Mouse (Mus musculus) layer of hippocampus, adult 2 months (tissue): Measurements from ENCODE around the gene Adcy9. TPM values are rescaled to one million over a fixed set of nuclear protein-coding genes. Genes with fewer than 3 reads are reported as not detected.
"Not testable (repeated sequence)": the region's sequence is repeated elsewhere in the genome, so short reads cannot be mapped to it uniquely, and the experiment has no call there.

Source experiments
- DNase-seq, 2 experiments: peaks; one replicate each; pipeline ENCODE4 v3.0.0; 2022; ENCODE audit warnings: low spot score in 2 of 2
- H3K27ac ChIP-seq: fragments of 200-600 bp; 2 replicates; pipeline ENCODE4 v1.8.1; 2022
- H3K4me3 ChIP-seq: fragments of 200-600 bp; 2 replicates; pipeline ENCODE4 v1.8.1; 2022; ENCODE audit warnings: mild to moderate bottlenecking
- CTCF ChIP-seq: fragments of 200-600 bp; conservative IDR thresholded peaks from 2 replicates; pipeline ENCODE4 v1.8.1; 2022; ENCODE audit warnings: antibody characterized with exemption, mild to moderate bottlenecking, moderate library complexity
- total RNA-seq, 2 experiments: library from RNA; stranded (reverse); gene quantifications; 2 replicates each; pipeline ENCODE4 v1.2.3; 2021

The Adcy9 gene
- total RNA-seq, 2 experiments from 2014 or later: 104 to 109 TPM

- peak in 1 of 2 experiments; percentile 4 for DNase-seq
- TF ChIP-seq CTCF: no peak
- no peak overlapping the region for H3K27ac ChIP-seq
- H3K4me3 ChIP-seq: no peak overlapping the region
Observed at GRCm38 (mm10) chr16:4366671-4367070, 53.6 kb downstream of the Adcy9 start.

GRCm38 (mm10) chr16:4363341-4364116, 56.8 kb downstream of the Adcy9 start:
- TF ChIP-seq CTCF: no peak
- Histone ChIP-seq H3K4me3 (no peak overlapping the region), H3K27ac (peak overlapping the region; percentile 61)
- no peak for DNase-seq

DNA sequence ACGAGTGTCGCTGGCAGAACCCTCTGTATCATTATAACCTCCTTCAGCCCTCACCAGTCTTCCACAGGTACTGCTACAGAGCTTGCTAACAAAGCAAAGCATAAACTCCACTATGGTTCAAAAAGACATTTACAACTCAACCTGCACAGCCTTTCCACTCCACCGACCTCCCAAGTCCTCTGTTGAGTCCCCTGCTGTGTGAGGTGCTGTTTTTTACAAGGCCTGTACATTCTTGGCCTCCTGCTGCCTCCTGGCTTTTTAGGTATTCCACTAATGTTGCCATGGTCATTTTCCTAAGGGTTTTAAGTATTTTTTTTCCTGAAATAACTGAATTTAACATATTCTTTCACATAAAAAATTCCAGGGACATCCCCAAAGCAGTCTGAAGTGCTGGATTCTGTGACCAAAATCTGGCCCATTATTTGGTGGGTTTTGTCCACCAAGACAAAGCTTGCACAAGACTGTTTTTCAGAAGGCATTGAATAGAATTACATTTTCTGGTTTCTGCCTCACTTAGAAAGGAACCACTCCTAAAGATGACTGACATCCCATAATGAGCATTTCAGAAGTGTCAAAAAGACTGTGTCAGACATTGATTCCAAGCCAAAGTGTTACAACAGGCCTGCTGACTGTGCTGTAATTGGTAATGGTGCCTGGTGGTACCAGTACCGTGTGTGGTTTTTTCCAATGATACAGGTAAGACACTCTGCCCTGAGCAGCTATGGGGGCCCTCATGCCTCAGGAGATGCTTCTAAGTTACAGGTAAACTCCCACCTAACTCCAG, 64.8 kb downstream of the Adcy9 start:
- H3K4me3 ChIP-seq: no peak overlapping the region
- no peak for TF ChIP-seq CTCF
- DNase-seq: no peak
- H3K27ac ChIP-seq: peak overlapping the region; percentile 11; the same call in 1 of the 2 replicates

- no peak overlapping the region for H3K4me3 ChIP-seq
- DNase-seq: peak; percentile 62 to 82
- peak overlapping the region; percentile 69 for H3K27ac ChIP-seq
- peak; percentile 25; the same call in 1 of the 2 replicates for TF ChIP-seq CTCF
Observed at GRCm38 (mm10) chr16:4342579-4342978, 77.7 kb downstream of the Adcy9 start.

- no peak for DNase-seq
- no peak for TF ChIP-seq CTCF
- Histone ChIP-seq H3K27ac (peak overlapping the region; percentile 71), H3K4me3 (no peak overlapping the region)
Observed at GRCm38 (mm10) chr16:4341316-4342062, 78.8 kb downstream of the Adcy9 start.

DNA sequence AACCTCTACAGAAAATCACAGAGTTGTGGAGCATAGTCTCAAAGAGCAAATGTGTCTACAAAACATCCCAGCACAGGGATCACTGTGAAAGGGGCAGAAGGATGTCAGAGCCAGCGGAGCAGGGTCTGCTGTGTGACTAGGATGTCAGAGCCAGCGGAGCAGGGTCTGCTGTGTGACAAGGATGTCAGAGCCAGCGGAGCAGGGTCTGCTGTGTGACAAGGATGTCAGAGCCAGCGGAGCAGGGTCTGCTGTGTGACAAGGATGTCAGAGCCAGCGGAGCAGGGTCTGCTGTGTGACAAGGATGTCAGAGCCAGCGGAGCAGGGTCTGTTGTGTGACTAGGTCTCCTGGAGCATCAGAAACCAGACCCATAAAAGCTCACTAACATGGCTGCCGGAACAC, 81.1 kb downstream of the Adcy9 start:
- DNase-seq, H3K4me3 ChIP-seq, H3K27ac ChIP-seq: not testable (repeated sequence)

- H3K27ac ChIP-seq: no peak overlapping the region
- no peak for TF ChIP-seq CTCF
- H3K4me3 ChIP-seq: no peak overlapping the region
- no peak for DNase-seq
Observed at GRCm38 (mm10) chr16:4337269-4337668, 83.0 kb downstream of the Adcy9 start.

- no peak for DNase-seq
- no peak overlapping the region for H3K4me3 ChIP-seq
- TF ChIP-seq CTCF: no peak
- H3K27ac ChIP-seq: no peak overlapping the region
Observed at GRCm38 (mm10) chr16:4333788-4334187, 86.5 kb downstream of the Adcy9 start.

DNA sequence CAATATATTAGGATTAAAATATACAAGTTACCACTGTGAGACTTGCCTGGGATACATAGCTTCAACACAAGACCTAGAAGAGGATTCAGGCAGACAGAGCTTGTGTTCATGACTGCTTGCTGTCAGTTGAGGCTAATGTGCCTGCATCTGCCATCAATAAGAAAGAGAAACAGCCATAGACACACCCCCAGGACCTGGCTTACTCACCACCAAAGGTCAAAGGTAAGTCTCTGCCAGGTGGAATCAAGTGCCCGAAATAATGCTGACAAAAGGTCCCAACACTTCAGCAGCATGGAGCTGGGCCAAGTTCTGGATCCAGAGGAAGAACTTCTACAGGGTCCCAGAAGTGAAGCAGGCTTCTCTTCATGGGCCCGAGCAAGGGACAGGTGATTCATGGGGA, 86.9 kb downstream of the Adcy9 start:
- DNase-seq: no peak
- no peak overlapping the region for H3K27ac ChIP-seq
- H3K4me3 ChIP-seq: no peak overlapping the region
- no peak for TF ChIP-seq CTCF

DNA sequence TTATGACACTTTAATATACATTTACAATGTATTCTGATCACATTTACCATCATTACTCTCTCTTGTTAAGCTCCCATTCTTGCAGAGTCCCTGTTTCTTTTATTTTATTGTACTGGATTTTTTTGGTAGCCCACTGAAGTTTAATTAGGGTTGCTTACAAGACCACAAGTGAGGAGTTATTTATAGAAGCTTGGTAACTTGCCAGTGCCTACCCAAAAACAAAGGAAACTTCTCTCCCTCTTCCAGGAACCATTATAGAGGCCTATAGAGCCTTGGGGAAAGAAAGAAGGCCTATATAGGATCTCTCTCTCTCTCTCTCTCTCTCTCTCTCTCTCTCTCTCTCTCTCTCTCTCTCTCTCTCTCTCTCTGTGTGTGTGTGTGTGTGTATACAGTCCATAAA, 93.2 kb downstream of the Adcy9 start:
- TF ChIP-seq CTCF: no peak
- DNase-seq: no peak
- Histone ChIP-seq H3K4me3 (no peak overlapping the region), H3K27ac (peak overlapping the region; percentile 15; the same call in 1 of the 2 replicates)

DNA sequence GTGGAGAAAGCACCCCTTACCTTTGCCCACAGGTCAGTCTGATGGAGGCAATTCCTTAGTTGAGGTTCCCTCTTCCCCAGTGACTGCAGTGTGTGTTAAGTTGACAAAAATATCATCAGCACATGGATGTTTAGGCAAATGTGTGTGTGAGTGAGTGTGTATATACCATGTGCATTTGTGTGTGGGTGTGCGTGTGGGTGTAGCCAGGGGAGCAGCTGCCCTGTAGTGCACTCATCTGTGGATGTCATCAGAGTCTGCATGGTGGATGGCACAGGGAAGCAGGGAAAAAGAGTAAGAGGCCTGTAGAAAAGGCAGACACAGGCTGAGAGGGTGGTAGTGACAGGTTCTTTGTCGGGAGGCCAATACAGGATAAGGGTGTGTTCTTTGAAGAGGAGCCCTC, 94.5 kb downstream of the Adcy9 start:
- DNase-seq: peak in 1 of 2 experiments; percentile 33
- peak overlapping the region; percentile 15; the same call in 1 of the 2 replicates for H3K27ac ChIP-seq

DNA sequence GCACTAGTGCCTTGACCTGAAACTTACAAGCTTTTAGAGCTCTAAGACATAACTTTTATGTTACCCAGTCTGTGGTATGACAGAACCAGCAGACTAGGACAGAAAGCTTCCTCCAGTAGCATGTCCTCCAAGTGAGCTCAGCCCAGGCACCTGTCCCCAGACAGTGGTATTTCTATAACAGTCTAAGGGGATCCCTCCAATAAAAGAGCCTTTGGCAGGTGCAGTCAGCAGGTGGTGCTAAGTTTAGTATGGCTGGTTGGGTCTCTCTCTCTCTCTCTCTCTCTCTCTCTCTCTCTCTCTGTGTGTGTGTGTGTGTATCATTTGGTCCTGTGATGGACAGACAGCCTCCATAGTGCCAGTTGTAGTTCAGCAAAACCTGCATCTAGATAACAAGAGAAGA, 95.3 kb downstream of the Adcy9 start:
- Histone ChIP-seq H3K27ac (no peak overlapping the region), H3K4me3 (no peak overlapping the region)
- no peak for DNase-seq
- TF ChIP-seq CTCF: no peak

More for the DNA sequence above, 94.5 kb downstream of the Adcy9 start:
- no peak for TF ChIP-seq CTCF
- H3K4me3 ChIP-seq: no peak overlapping the region

GRCm38 (mm10) chr16:4320856-4321255, 99.4 kb downstream of the Adcy9 start:
- no peak for DNase-seq
- H3K27ac ChIP-seq: no peak overlapping the region; the same call in 1 of the 2 replicates
- TF ChIP-seq CTCF: no peak
- H3K4me3 ChIP-seq: no peak overlapping the region
